Mouse (Mus musculus) hindbrain, embryonic 13.5 days (tissue): ENCODE data around the gene Naaladl1. TPM values are rescaled to one million over a fixed set of nuclear protein-coding genes. Genes with fewer than 3 reads are reported as not detected.

ENCODE experiments used
- ATAC-seq: fragments of 200-750 bp; cut with Nextera tagmentation; 2 replicates; pipeline ENCODE4 v1.8.0; 2017; ENCODE audit warnings: moderate TSS enrichment; ENCODE audit not compliant: low FRiP score
- H3K27ac ChIP-seq: fragments of 300-500 bp; sonication (generic); 2 replicates; pipeline ENCODE4 v1.5.1; 2015; ENCODE audit warnings: inconsistent platforms, mild to moderate bottlenecking, moderate library complexity
- H3K27me3 ChIP-seq: fragments of 300-500 bp; sonication (generic); 2 replicates; pipeline ENCODE4 v1.6.1; 2015; ENCODE audit warnings: mild to moderate bottlenecking, inconsistent platforms
- H3K36me3 ChIP-seq: fragments of 300-500 bp; sonication (generic); 2 replicates; pipeline ENCODE4 v1.6.1; 2015; ENCODE audit warnings: mild to moderate bottlenecking, inconsistent platforms
- H3K4me1 ChIP-seq: fragments of 300-500 bp; sonication (generic); replicated peaks from 2 replicates; pipeline ENCODE4 v1.6.1; 2015; ENCODE audit warnings: inconsistent platforms
- H3K4me2 ChIP-seq: fragments of 300-500 bp; sonication (generic); 2 replicates; pipeline ENCODE4 v1.6.1; 2015; ENCODE audit warnings: inconsistent platforms, mild to moderate bottlenecking, moderate library complexity
- H3K4me3 ChIP-seq: fragments of 300-500 bp; sonication (generic); 2 replicates; pipeline ENCODE4 v1.5.1; 2015; ENCODE audit warnings: mild to moderate bottlenecking, inconsistent platforms
- H3K9ac ChIP-seq: fragments of 300-500 bp; sonication (generic); 2 replicates; pipeline ENCODE4 v1.6.1; 2015; ENCODE audit warnings: mild to moderate bottlenecking, inconsistent platforms
- H3K9me3 ChIP-seq: fragments of 300-500 bp; sonication (generic); 2 replicates; pipeline ENCODE4 v1.6.1; 2016; ENCODE audit warnings: inconsistent platforms
- WGBS: fragments of 180-500 bp; shearing (Covaris S2); methylation state at CpG from one replicate; pipeline ENCODE4 v1.1.7; 2015; 5-methylcytosine and 5-hydroxymethylcytosine counted together
- polyA plus RNA-seq: library from polyadenylated mRNA; unstranded; fragments of >200 nt; fragmentation: Nextera tagmentation; extraction: Ambion mirVana; gene quantifications from 2 replicates; pipeline ENCODE4 v1.2.1, GENCODE M21; 2015

Naaladl1 gene
- polyA plus RNA-seq: 0.27 and 0.30 TPM in 2 replicates

DNA sequence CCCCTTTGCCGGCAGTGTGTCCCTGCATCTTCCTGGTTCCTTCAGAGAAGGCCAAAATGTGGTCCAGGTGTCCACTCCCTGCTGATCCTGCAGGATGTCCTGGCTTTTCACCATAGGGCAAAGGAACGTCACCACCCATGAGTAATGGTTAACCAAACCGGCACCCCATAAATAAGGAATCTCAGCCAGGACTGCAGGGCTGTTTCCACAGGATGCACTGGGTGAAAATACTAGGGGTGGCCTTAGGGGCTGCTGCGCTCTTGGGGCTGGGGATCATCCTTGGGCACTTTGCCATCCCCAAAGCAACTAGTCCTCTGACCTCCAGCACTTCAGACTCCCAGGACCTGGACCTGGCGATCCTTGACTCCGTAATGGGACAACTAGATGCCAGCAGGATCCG, at the start of gene Naaladl1:
TSS of gene Naaladl1 (plus strand) at position 197 of the 400 bp plus-strand sequence.
- Histone ChIP-seq H3K4me1 (no peaks in the 10 kb centered on the region), H3K27ac (no peak within 1 kb of the TSS), H3K9ac (0 out of 2 replicates have a peak within 1 kb of the TSS, but pooled peaks have one; percentile 29), H3K27me3 (no peaks in the 10 kb centered on the region), H3K4me3 (no peak within 1 kb of the TSS), H3K36me3 (no peaks in the 10 kb centered on the region), H3K4me2 (no peak within 1 kb of the TSS), H3K9me3 (no peaks in the 10 kb centered on the region)
- ATAC-seq: no peak
- WGBS: 82% methylated on average over 7 of the region's 7 CpGs

- no peak for ATAC-seq
Measured at GRCm38 (mm10) chr19:6056696-6057095, 48.9 kb upstream of the Naaladl1 start.

DNA sequence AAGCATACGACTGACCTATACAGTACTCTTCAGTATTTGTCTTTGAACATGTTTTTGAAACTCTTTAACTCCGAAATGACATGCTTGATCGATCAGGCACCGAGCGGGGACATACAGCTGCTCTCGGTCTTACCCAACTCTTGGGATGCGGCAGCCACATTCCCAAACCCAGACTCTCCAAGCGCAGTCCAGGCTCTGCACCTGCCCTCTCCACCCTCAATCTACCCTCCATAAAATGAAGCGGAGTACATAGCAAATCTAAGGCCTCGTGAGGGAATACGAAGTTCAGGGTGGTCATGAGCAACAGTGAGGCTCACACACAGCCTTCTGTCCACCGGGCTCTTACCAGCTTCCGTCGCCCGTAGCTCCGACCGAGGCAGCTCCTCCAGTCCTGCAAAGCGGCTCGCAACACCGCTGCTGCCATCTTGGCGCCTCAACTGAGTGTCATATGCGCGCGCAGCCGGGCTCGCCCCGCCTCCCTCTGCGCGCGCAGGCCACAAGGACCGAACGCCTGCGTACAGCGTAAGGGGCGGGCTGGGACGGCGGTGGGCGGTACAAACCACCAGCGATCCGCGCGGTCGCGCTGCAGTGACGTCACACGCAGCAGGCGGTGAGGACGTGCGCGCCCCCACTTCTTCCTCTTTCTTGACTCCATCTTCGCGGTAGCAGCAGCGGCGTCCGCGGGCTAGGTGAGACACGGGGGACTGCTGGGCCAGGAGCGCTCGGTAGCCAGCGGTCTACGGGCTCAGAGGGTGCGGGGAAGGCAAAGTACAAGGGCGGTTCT, 48.1 kb upstream of the Naaladl1 start, which contains the start of the genes Mrpl49 and Fau:
TSS of gene Mrpl49 (minus strand) at position 473 of the 784 bp plus-strand sequence.
TSS of gene Fau (plus strand) at position 532 of the 784 bp plus-strand sequence.
- WGBS: under 1% methylated on average over 63 of the region's 63 CpGs
- peak within 1 kb of the TSS; percentile 96 for H3K9ac ChIP-seq
- H3K27me3 ChIP-seq: no peaks in the 10 kb centered on the region
- peak within 1 kb of the TSS; percentile 88 for H3K27ac ChIP-seq
- H3K4me1 ChIP-seq: peaks cover 36% of the 10 kb centered on the region
- peak within 1 kb of the TSS; percentile 89 for H3K4me2 ChIP-seq
- peak; percentile 90 for ATAC-seq
- H3K9me3 ChIP-seq: no peaks in the 10 kb centered on the region
- H3K36me3 ChIP-seq: peaks cover 43% of the 10 kb centered on the region
- H3K4me3 ChIP-seq: peak within 1 kb of the TSS; percentile 81

More at GRCm38 (mm10) chr19:6056696-6057095, 48.9 kb upstream of the Naaladl1 start:
- H3K9me3 ChIP-seq: no peaks in the 10 kb centered on the region
- H3K4me1 ChIP-seq: peaks cover 28% of the 10 kb centered on the region
- H3K4me3 ChIP-seq: peak overlapping the region; percentile 81
- H3K27me3 ChIP-seq: no peaks in the 10 kb centered on the region
- 66% methylated on average over 4 of the region's 4 CpGs for WGBS
- peak overlapping the region; percentile 58 for H3K4me2 ChIP-seq
- no peak overlapping the region for H3K27ac ChIP-seq
- peaks cover 51% of the 10 kb centered on the region for H3K36me3 ChIP-seq
- peak overlapping the region; percentile 96 for H3K9ac ChIP-seq

- peak overlapping the region; percentile 81 for H3K4me3 ChIP-seq
- H3K36me3 ChIP-seq: peaks cover 33% of the 10 kb centered on the region
- no peaks in the 10 kb centered on the region for H3K27me3 ChIP-seq
- H3K27ac ChIP-seq: peak overlapping the region; percentile 88; the same call in 1 of the 2 replicates
- peak overlapping the region; percentile 96 for H3K9ac ChIP-seq
- no peak for ATAC-seq
- H3K4me1 ChIP-seq: peaks cover 46% of the 10 kb centered on the region
- H3K9me3 ChIP-seq: no peaks in the 10 kb centered on the region
- 39% methylated on average over 5 of the region's 5 CpGs for WGBS
- peak overlapping the region; percentile 89 for H3K4me2 ChIP-seq
Measured at GRCm38 (mm10) chr19:6058513-6058912, 47.1 kb upstream of the Naaladl1 start.

GRCm38 (mm10) chr19:6058966-6059365, 46.6 kb upstream of the Naaladl1 start:
- peak overlapping the region; percentile 96 for H3K9ac ChIP-seq
- peaks cover 29% of the 10 kb centered on the region for H3K36me3 ChIP-seq
- peaks cover 51% of the 10 kb centered on the region for H3K4me1 ChIP-seq
- H3K27ac ChIP-seq: no peak overlapping the region
- H3K4me2 ChIP-seq: peak overlapping the region; percentile 89
- H3K4me3 ChIP-seq: peak overlapping the region; percentile 81
- ATAC-seq: no peak
- H3K9me3 ChIP-seq: no peaks in the 10 kb centered on the region
- no peaks in the 10 kb centered on the region for H3K27me3 ChIP-seq
- 87% methylated on average over 5 of the region's 5 CpGs for WGBS

GRCm38 (mm10) chr19:6061021-6061533, 44.5 kb upstream of the Naaladl1 start, which contains the start of gene Znhit2:
Znhit2 (plus strand) TSS chr19:6061192.
- Histone ChIP-seq H3K36me3 (peaks cover 10% of the 10 kb centered on the region; the same call in 1 of the 2 replicates), H3K4me2 (peak within 1 kb of the TSS; percentile 100), H3K4me3 (peak within 1 kb of the TSS; percentile 82), H3K4me1 (peaks cover 59% of the 10 kb centered on the region), H3K27ac (peak within 1 kb of the TSS; percentile 94), H3K9ac (peak within 1 kb of the TSS; percentile 93), H3K9me3 (no peaks in the 10 kb centered on the region), H3K27me3 (no peaks in the 10 kb centered on the region)
- ATAC-seq: peak; percentile 43
- WGBS: under 1% methylated on average over 50 of the region's 58 CpGs

DNA sequence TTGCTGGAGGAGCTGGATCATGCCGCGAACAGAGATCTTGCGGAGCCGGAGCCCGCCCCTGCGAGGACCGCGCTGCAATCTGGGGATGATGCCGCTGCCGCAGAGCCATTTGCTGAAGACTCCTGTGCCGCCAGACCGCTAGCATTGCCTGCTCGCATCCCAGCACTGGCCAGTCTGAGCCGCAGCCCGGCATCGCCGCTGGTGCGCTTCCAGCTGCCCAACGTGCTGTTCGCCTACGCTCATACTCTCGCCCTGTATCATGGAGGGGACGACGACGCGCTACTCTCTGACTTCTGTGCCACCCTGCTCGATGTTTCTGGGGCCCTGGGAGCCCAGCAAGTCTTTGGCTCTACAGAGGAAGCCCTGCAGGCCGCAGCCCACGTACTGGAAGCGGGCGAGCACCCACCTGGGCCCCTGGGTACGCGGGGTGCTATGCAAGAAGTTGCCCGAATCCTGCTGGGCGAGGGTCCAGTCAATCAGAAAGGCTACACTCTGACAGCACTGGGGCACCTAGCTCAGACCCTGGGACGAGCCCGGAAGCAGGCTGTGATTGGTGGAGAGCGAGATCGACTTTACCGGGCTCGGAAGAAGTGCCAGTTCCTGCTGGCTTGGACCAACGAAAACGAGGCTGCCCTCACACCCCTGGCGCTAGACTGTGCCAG, 43.8 kb upstream of the Naaladl1 start:
- Histone ChIP-seq H3K4me2 (peak overlapping the region; percentile 100), H3K9me3 (no peaks in the 10 kb centered on the region), H3K36me3 (peaks cover 10% of the 10 kb centered on the region; the same call in 1 of the 2 replicates), H3K27me3 (no peaks in the 10 kb centered on the region), H3K4me1 (peaks cover 59% of the 10 kb centered on the region), H3K27ac (peak overlapping the region; percentile 94), H3K9ac (peak overlapping the region; percentile 93), H3K4me3 (peak overlapping the region; percentile 82)
- whole genome bisulfite sequencing: 1% methylated on average over 44 of the region's 44 CpGs
- ATAC-seq: no peak

- Histone ChIP-seq H3K4me2 (peak overlapping the region; percentile 100), H3K27me3 (no peaks in the 10 kb centered on the region), H3K9ac (peak overlapping the region; percentile 93), H3K9me3 (no peaks in the 10 kb centered on the region), H3K27ac (peak overlapping the region; percentile 94), H3K36me3 (peaks cover 10% of the 10 kb centered on the region; the same call in 1 of the 2 replicates), H3K4me1 (peaks cover 60% of the 10 kb centered on the region), H3K4me3 (peak overlapping the region; percentile 82)
- no peak for ATAC-seq
- 70% methylated on average over 5 of the region's 5 CpGs for WGBS
Measured at GRCm38 (mm10) chr19:6062418-6062817, 43.2 kb upstream of the Naaladl1 start.

- H3K4me1 ChIP-seq: peaks cover 66% of the 10 kb centered on the region
- no peaks in the 10 kb centered on the region for H3K9me3 ChIP-seq
- 95% methylated on average over 6 of the region's 6 CpGs for WGBS
- H3K27ac ChIP-seq: no peak overlapping the region
- ATAC-seq: no peak
- peaks cover 10% of the 10 kb centered on the region; the same call in 1 of the 2 replicates for H3K36me3 ChIP-seq
- H3K4me2 ChIP-seq: no peak overlapping the region
- peak overlapping the region; percentile 93; the same call in 1 of the 2 replicates for H3K9ac ChIP-seq
- H3K27me3 ChIP-seq: no peaks in the 10 kb centered on the region
- H3K4me3 ChIP-seq: 0 out of 2 replicates have a peak overlapping the region, but pooled peaks have one; percentile 82
Measured at GRCm38 (mm10) chr19:6063081-6063480, 42.5 kb upstream of the Naaladl1 start.

DNA sequence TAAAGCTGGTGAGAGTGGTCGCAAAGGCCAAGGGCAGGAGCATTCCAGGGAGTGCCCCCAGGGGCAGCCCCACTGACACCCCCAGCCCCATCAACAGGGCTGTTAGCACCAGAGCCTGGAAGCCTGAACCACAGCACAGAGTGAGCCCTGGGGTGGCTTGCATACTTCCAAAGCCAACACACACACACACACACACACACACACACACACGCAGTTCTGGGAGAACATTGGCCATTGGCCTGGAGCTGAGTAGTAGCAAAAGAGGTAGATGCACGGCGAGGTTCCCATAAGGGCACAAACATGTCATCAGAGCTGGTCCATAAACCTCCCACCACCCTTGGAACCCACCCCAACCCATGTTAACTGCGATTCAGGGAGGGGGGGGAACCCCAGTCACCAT, 39.0 kb upstream of the Naaladl1 start:
- Histone ChIP-seq H3K4me3 (peak overlapping the region; percentile 60), H3K27ac (peak overlapping the region; percentile 93), H3K9me3 (no peaks in the 10 kb centered on the region), H3K27me3 (no peaks in the 10 kb centered on the region), H3K4me2 (peak overlapping the region; percentile 92), H3K4me1 (peaks cover 56% of the 10 kb centered on the region), H3K36me3 (peaks cover 32% of the 10 kb centered on the region), H3K9ac (peak overlapping the region; percentile 87)
- peak; percentile 19 for ATAC-seq
- WGBS: 31% methylated on average over 5 of the region's 5 CpGs

DNA sequence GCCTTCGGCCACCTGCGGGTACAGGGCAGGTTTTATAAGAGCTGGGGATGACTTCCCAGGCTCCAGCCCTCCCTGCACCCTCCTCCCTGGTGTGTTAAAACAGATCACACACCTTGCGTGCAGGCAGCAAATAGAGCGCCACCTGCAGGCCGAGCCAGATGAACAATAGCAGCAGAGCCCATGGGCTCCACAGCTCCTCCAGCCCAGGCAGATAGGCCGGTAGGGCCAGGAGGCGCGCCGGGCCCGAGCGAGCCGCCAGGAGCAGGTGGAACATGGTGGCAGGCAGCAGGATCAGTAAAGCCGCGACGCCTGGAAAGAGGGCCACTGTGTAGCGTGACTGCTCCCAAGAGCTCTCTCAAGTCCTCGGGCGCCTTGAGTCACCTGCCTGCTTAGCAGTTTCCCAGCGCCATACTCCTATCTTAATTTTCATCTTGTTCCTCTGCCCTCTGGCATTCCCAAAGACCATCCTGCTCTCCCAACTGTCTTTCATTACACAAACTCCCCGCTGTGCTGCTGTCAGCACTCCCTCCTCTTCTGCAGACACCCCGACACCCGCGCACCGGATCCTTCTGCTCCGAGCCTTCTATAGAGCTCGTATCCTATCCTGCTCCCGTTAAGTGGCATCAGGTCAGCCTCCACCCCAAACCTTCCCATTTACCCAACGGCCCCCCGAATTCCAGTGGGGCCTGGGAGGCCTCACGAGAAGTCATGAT, 38.4 kb upstream of the Naaladl1 start:
- peaks cover 51% of the 10 kb centered on the region for H3K4me1 ChIP-seq
- H3K4me2 ChIP-seq: peak overlapping the region; percentile 92
- H3K27ac ChIP-seq: peak overlapping the region; percentile 93
- peaks cover 32% of the 10 kb centered on the region for H3K36me3 ChIP-seq
- H3K27me3 ChIP-seq: no peaks in the 10 kb centered on the region
- H3K4me3 ChIP-seq: peak overlapping the region; percentile 60
- WGBS: under 1% methylated on average over 30 of the region's 30 CpGs
- H3K9me3 ChIP-seq: no peaks in the 10 kb centered on the region
- ATAC-seq: peak; percentile 80
- H3K9ac ChIP-seq: peak overlapping the region; percentile 87
